Comparison of ENCODE assay signal across 8 mouse cellular contexts in genomic region chr9:72663534-72663918, GRCm38 (mm10). TPM values are rescaled to one million over a fixed set of nuclear protein-coding genes. Genes with fewer than 3 reads are reported as not detected.
A peak's percentile ranks its signal among the peaks of the same experiment; 100 is the strongest.
DNase-seq lines count a peak whose midpoint lies in the region; ATAC-seq and TF ChIP-seq lines count a peak whose summit lies in the region.

No protein-coding gene starts in this region.

- no peak for TF ChIP-seq EP300 in liver, postnatal 0 days (IDR thresholded peaks at IDR 0.05; ENCODE audit: low read depth)

- intact Hi-C loops in heart, postnatal 25 days (cut with DNase I) = loop anchor here (2.0 kb wide), 1 partner anchor 23 kb away; no protein-coding TSS in a partner anchor

- in situ Hi-C loops in ES-E14 (cut with MboI; ENCODE audit: low sequenced_read_pairs in 2 of 2, unreplicated experiment in 2 of 2) = no loop called here

- TF ChIP-seq CTCF in forebrain, postnatal 0 days (IDR thresholded peaks at IDR 0.05; ENCODE audit: low read depth) = no peak
- TF ChIP-seq CTCF in liver, postnatal 0 days (IDR thresholded peaks at IDR 0.05; ENCODE audit: low read depth) = no peak

- peaks cover 50% of the 10 kb centered on the region for H3K36me3 ChIP-seq in heart, embryonic 14.5 days (ENCODE audit: control insufficient read depth, insufficient read depth, low read length)
- peaks cover 26% of the 10 kb centered on the region for H3K36me3 ChIP-seq in ES-E14 (ENCODE audit: control insufficient read depth, insufficient read depth, low read length, poor library complexity, severe bottlenecking)
- H3K36me3 ChIP-seq in forebrain, postnatal 0 days (ENCODE audit: insufficient read depth) = peaks cover 10% of the 10 kb centered on the region; the same call in 1 of the 2 replicates
- H3K36me3 ChIP-seq in liver, postnatal 0 days (replicated peaks; ENCODE audit: insufficient read depth, low read length) = peaks cover 18% of the 10 kb centered on the region

- H3K27ac ChIP-seq in heart, embryonic 14.5 days (replicated peaks in 1 of 2; ENCODE audit: control insufficient read depth in 1 of 2, insufficient read depth in 1 of 2, low read depth in 2 of 2, low read length in 2 of 2) = peak overlapping the region; percentile 98 to 100
- peak overlapping the region; percentile 99; the same call in 1 of the 2 replicates for H3K27ac ChIP-seq in ES-E14 (ENCODE audit: insufficient read depth, low read depth, low read length, poor library complexity, severe bottlenecking)
- peak overlapping the region; percentile 100 for H3K27ac ChIP-seq in forebrain, postnatal 0 days (ENCODE audit: low read depth, low read length)
- peak overlapping the region; percentile 99 for H3K27ac ChIP-seq in liver, postnatal 0 days (ENCODE audit: low read depth)

- H3K4me1 ChIP-seq in heart, embryonic 14.5 days (ENCODE audit: control insufficient read depth in 2 of 2, insufficient read depth in 2 of 2, low read length in 2 of 2) = peaks cover 3 to 32% of the 10 kb centered on the region in 2 experiments
- H3K4me1 ChIP-seq in ES-E14 (ENCODE audit: control insufficient read depth in 2 of 2, insufficient read depth in 2 of 2, low read length in 2 of 2, poor library complexity in 1 of 2) = peaks cover 10 to 11% of the 10 kb centered on the region in 2 experiments; a peak in 3 of 4 replicates
- peaks cover 11% of the 10 kb centered on the region for H3K4me1 ChIP-seq in forebrain, postnatal 0 days (ENCODE audit: insufficient read depth)
- H3K4me1 ChIP-seq in liver, postnatal 0 days (ENCODE audit: insufficient read depth) = peaks cover 23% of the 10 kb centered on the region

- WGBS in heart, embryonic 14.5 days = 3% methylated on average over 10 of the region's 10 CpGs
- WGBS in forebrain, postnatal 0 days = 4% methylated on average over 10 of the region's 10 CpGs
- WGBS in liver, postnatal 0 days (ENCODE audit: insufficient replicate concordance) = 16% methylated on average over 10 of the region's 10 CpGs

- no peaks in the 10 kb centered on the region for H3K9me3 ChIP-seq in heart, embryonic 14.5 days (ENCODE audit: control insufficient read depth, low read length)
- no peaks in the 10 kb centered on the region for H3K9me3 ChIP-seq in ES-E14 (ENCODE audit: control insufficient read depth, insufficient read depth, low read depth, low read length)
- no peaks in the 10 kb centered on the region for H3K9me3 ChIP-seq in forebrain, postnatal 0 days (ENCODE audit: low read length)
- H3K9me3 ChIP-seq in liver, postnatal 0 days (ENCODE audit: low read length) = no peaks in the 10 kb centered on the region

- H3K9ac ChIP-seq in heart, embryonic 14.5 days (ENCODE audit: low read length) = peak overlapping the region; percentile 100
- H3K9ac ChIP-seq in ES-E14 (ENCODE audit: insufficient read depth, low read depth, low read length, poor library complexity, severe bottlenecking) = peak overlapping the region; percentile 99
- H3K9ac ChIP-seq in forebrain, postnatal 0 days = peak overlapping the region; percentile 97
- H3K9ac ChIP-seq in liver, postnatal 0 days (replicated peaks) = peak overlapping the region; percentile 98

- DNase-seq in heart, postnatal 25 days (ENCODE audit: low spot score) = no peak
- no peak for DNase-seq in ES-E14 (ENCODE audit: low read depth, low spot score)
- DNase-seq in forebrain, postnatal 0 days = no peak
- DNase-seq in liver, postnatal 0 days = no peak
- no peak for DNase-seq in spleen, postnatal 14 days (ENCODE audit: low spot score in 2 of 2)
- DNase-seq in adrenal gland, adult 18-20 months (ENCODE audit: low spot score in 2 of 2) = no peak
- DNase-seq in adrenal gland, postnatal 10 days = no peak

- peak overlapping the region; percentile 92 to 93 for H3K4me3 ChIP-seq in heart, embryonic 14.5 days (ENCODE audit: control insufficient read depth in 1 of 2, insufficient read depth in 1 of 2, low read depth in 1 of 2, low read length in 2 of 2)
- peak overlapping the region; percentile 95 to 100 for H3K4me3 ChIP-seq in ES-E14 (ENCODE audit: insufficient read depth in 1 of 2, low read depth in 1 of 2, low read length in 2 of 2, poor library complexity in 1 of 2, severe bottlenecking in 1 of 2)
- H3K4me3 ChIP-seq in forebrain, postnatal 0 days (ENCODE audit: low read depth, low read length) = peak overlapping the region; percentile 93
- peak overlapping the region; percentile 87 for H3K4me3 ChIP-seq in liver, postnatal 0 days (ENCODE audit: low read depth, low read length)

- H3K27me3 ChIP-seq in heart, embryonic 14.5 days (ENCODE audit: control insufficient read depth, insufficient read depth, low read length) = no peaks in the 10 kb centered on the region
- H3K27me3 ChIP-seq in forebrain, postnatal 0 days (ENCODE audit: insufficient read depth, low read length) = no peaks in the 10 kb centered on the region
- H3K27me3 ChIP-seq in liver, postnatal 0 days (ENCODE audit: insufficient read depth, low read length) = no peaks in the 10 kb centered on the region

- H3K4me2 ChIP-seq in heart, embryonic 14.5 days (ENCODE audit: low read length) = peak overlapping the region; percentile 85
- peak overlapping the region; percentile 69 for H3K4me2 ChIP-seq in forebrain, postnatal 0 days (ENCODE audit: low read depth)
- H3K4me2 ChIP-seq in liver, postnatal 0 days (ENCODE audit: low read depth, low read length) = peak overlapping the region; percentile 79

- ATAC-seq in heart, embryonic 14.5 days (ENCODE audit: insufficient number of reproducible peaks, insufficient read depth, low FRiP score, low read depth) = no peak
- ATAC-seq in forebrain, postnatal 0 days = no peak
- ATAC-seq in liver, postnatal 0 days = no peak

TF ChIP-seq in ES-E14, 5 proteins besides CTCF, POLR2A, EP300 and RAD21:
- TF ChIP-seq ZNF384 (IDR thresholded peaks at IDR 0.05; ENCODE audit: low read depth, low read length) (peak; percentile 63; the same call in 1 of the 2 replicates), HCFC1 (IDR thresholded peaks at IDR 0.05; ENCODE audit: borderline replicate concordance, insufficient read depth, low read length) (no peak)

RNA-seq across cellular contexts. Expression of gene Nedd4, which starts 1.4 kb away (rescaled TPM):
- 612 and 625 TPM in 2 replicates for polyA plus RNA-seq in heart, embryonic 14.5 days (2014; fragmentation: Nextera tagmentation; extraction: Ambion mirVana)
- 100 to 1,000 TPM; 337 to 377 TPM for total RNA-seq in heart, postnatal 25 days (2021)
- total RNA-seq in ES-E14 (2012; rRNA removed) = 302 and 324 TPM in 2 replicates
- total RNA-seq in forebrain, postnatal 0 days (2014; rRNA removed) = 391 and 472 TPM in 2 replicates
- 180 and 278 TPM in 2 replicates for polyA plus RNA-seq in forebrain, postnatal 0 days (2015; fragmentation: Nextera tagmentation; extraction: Ambion mirVana)
- polyA plus RNA-seq in liver, postnatal 0 days (2015; fragmentation: Nextera tagmentation; extraction: Ambion mirVana) = 56.7 and 70.3 TPM in 2 replicates
- 100 to 1,000 TPM; 376 to 378 TPM for total RNA-seq in adrenal gland, adult 18-20 months (2021)
- total RNA-seq in adrenal gland, postnatal 10 days (2021) = 100 to 1,000 TPM; 469 to 580 TPM
